Mouse (Mus musculus): Measurements from ENCODE around the gene Islr2. TPM values are rescaled to one million over a fixed set of nuclear protein-coding genes. Genes with fewer than 3 reads are reported as not detected.

Gene Islr2
- total RNA-seq, 2 experiments from 2014 or later, result 5.0 to 11.0 TPM

DNA sequence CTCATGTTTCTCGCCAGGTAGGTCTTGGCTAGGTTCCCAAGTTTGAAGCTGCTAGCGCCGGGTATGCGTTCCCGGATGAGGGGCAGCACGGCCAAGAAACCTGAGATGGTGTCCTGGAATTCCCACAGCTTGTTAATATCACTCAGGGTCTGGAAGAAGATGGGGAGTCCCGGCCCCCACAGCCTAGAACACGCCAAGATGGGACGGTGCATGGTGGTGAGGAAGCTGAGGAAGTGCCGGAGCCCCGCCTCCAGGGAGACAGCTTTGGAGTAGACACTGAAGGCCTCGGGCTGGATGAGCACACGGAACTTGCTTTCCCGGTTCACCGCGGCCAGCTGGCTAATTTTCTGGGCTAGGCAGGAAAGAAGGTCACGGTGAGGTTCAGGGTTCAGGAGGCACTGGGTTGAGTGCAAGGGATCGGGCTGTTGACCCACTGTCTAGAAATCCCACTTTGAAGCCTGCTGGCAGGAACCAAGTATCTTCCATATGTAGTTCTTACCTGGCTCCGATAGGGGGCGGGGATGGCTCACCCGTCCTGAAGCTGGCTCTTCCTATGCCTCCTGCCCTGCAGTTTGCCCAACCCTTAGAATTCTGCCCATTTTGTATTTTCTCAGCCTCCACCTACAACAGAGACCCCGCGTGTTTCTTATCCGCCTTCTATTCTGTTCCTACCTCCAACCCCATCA, 16.2 kb upstream of the Islr2 start:
- DNase-seq, result peak; percentile 61

DNA sequence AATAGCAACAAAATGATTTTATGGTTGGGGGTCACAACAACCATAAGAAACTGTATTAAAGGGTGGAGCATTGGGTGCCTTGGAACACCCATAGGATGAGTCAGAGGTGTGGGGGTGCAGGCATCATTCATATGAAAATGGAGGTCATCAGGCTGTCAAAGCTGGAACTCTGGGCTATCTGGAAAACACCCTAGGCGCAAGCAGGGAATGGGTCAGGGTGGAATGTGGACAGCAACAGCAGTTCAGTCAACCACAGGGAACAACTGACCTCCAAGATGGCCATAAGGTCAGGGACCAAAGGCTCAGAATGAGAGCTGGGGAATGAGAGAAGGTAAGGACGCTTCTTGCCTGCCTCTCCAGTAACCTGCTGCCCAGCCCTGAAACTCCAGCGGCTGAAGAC, 14.4 kb upstream of the Islr2 start:
- no peak for DNase-seq

GRCm38 (mm10) chr9:58216402-58216801, 12.3 kb upstream of the Islr2 start:
- peak; percentile 62 for DNase-seq

DNA sequence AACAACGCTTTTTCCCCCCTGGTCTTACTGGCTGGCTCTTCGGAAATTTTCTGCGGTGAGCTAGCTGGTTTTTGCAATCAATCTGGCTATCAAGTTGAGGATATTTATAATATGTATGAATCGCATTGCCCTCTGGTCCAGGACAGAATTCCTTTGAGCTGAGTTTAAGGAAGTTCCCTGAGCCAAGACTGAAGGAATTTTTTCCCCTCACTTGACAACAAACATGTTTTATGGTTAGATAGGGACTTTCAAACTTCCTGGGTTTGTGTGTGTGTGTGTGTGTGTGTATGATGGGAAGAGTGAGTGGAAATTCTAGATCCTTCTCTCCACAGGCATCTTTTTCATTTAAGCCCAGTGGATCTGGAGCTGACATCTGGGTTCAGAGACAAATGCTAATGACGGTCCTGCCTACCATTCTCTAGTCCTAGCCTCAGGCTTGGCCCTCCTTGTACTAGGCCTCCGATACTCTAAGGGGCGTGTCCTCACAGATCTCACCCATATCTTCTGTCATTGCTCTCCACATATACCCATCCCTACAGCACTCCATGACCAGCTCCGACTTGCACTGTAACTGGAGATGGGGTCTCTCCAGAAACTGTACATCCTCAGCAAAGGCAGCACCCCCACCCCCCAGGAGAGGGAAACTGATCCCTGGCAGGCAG, 10.5 kb upstream of the Islr2 start:
- DNase-seq, result no peak

GRCm38 (mm10) chr9:58213865-58214264, 9.7 kb upstream of the Islr2 start:
- DNase-seq, result no peak

- no peak for DNase-seq
Observed at GRCm38 (mm10) chr9:58213377-58213776, 9.3 kb upstream of the Islr2 start.

DNA sequence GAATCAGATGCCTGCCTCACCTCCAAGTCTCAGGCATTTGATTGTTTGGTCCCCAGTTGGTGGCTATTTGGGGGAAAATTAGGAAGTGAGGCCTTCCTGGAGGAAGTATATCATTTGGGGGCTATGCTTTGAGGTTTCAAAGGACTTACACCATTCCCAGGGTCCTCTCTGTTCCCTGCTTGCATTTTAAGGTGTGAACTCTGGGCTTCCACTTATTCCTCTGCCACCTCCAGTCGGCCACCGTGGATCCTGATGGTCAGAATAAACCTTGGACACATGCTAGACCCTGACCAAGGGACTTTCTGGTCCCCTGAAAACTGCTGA, 6.1 kb upstream of the Islr2 start:
- no peak for DNase-seq

DNA sequence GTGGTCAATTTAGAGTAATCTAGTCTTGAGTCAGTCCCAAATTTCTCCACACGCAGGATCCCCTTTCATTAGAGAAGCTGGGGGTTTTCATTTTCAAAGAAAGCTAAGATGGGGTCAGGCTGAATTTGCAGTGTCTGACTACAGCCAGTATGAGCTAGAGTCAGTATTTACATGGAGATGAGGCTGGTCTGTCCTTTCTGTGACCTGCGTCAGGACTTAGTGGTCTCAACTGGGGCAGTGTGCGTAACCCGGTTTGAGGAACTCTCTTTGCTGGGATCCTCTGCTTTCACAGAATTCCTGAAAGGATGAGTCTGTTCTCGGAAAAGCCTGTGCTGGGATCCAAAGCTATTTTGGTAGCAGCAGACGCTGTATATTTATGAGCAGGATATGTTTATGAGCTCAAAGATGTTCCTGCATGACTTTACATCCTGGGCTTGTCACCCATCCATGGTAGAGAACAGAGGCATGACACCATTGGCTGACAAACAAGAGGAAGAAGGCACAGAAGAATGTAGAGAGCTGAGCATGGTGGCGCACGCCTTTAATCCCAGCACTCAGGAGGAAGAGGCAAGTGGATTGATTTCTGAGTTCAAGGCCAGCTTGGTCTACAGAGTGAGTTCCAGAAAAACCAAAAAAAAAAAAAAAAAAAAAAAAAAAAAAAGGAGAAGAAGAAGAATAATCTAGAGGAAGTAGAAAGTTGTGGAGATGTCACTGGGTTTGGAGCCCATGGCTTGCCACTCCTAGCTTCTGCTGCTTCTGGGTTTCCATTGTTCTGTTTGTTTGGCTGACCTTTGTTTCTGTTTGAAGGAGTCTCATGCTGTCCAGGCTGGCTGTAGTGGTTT, 5.6 kb upstream of the Islr2 start:
- DNase-seq, result no peak

DNA sequence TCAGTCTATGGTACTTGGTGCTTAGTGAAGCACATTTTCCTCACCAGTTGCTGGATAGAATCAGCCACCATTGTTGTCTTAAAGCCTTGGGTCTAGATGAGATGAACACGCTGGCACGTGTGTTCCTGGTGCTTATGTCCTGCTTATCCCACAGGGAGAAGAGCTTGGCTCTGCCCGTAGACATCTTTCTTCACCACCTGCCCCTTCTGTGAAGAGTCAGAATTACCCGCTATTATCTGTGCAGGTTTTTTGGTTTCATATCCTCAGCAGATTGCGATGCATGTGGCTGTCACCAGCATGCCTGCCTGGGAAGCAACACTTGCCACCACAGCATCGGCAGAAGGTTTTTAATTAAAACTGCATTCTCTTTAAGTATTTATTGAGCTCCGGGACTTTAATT, 1.9 kb upstream of the Islr2 start:
- DNase-seq, result no peak

- DNase-seq, result peak; percentile 98
Observed at GRCm38 (mm10) chr9:58204448-58205000, 405 bp upstream of the Islr2 start.

- DNase-seq, result no peak
Observed at GRCm38 (mm10) chr9:58202676-58203453, 1.3 kb downstream of the Islr2 start.

GRCm38 (mm10) chr9:58201861-58202549, 2.1 kb downstream of the Islr2 start:
- DNase-seq, result no peak

DNA sequence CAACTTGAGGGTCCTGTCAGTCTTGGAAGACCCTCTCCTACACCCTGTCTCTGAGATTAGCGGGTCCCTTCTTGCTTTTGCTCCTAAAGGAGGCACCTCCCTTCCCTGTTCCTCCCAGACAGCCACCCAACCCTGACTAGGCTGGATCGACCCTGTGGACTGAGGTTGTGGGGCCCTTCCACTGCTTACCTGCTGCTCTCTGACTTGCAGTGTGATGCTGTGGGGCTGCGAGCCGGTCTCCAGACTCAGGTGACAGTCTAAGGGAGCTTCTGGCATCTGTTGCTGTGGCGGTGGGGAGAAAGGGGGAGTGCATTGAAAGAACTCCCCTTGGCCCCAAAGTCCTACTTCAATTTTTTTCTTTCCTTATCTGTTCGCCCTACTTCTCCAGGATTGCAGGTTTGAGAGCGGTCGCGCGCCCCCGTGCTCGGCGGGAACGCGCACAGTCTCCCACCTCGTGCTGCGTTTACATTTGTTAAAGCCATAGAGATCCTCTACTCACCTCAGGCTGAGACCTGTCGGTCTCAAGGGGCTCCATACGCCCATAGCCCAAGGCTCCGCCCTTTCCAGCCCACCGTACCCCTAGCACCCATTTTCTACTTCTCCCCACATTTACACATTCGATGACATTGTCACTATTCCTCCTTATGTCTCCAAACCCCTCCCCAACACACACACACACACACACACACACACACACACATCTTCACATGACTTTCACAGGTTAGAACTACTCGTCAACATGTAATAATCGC, 2.9 kb downstream of the Islr2 start:
- no peak for DNase-seq

DNA sequence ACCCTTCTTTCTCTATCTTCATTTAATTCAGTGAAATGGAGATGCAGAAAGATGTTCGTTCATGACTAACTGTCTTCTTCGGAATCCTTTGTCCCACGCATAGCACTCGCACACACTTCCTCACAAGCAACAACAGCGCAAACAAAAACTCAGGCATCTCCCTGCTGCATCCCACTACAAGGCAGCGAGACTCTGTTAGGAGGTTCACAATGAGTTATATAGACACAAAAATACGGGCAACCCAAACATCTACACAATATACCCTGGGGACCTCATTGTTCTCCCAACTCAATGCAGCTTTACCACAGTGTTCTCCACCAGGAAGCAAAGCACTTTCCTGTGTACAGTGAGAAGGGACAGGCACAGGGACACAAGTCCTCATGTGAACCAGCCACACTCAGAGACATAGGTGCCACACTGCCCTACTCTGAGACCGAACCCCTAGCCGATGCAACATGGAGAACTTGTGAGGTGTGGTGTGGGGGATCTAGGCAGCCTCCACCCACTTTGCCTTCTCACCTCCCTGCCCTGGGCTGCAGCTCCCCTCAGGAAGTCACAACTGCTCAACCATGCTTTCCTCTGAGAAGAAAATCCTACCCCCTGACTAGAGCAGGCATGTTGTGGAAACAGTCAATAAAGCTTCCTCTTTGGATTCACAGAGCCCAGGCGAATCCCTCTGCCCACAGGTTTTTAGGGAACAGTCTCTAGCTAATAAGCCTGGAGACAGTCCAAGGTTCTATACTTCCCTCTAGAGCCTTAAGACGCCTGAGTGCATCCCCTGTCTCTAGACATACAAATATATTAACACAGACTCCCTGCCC, 3.6 kb downstream of the Islr2 start:
- no peak for DNase-seq

DNA sequence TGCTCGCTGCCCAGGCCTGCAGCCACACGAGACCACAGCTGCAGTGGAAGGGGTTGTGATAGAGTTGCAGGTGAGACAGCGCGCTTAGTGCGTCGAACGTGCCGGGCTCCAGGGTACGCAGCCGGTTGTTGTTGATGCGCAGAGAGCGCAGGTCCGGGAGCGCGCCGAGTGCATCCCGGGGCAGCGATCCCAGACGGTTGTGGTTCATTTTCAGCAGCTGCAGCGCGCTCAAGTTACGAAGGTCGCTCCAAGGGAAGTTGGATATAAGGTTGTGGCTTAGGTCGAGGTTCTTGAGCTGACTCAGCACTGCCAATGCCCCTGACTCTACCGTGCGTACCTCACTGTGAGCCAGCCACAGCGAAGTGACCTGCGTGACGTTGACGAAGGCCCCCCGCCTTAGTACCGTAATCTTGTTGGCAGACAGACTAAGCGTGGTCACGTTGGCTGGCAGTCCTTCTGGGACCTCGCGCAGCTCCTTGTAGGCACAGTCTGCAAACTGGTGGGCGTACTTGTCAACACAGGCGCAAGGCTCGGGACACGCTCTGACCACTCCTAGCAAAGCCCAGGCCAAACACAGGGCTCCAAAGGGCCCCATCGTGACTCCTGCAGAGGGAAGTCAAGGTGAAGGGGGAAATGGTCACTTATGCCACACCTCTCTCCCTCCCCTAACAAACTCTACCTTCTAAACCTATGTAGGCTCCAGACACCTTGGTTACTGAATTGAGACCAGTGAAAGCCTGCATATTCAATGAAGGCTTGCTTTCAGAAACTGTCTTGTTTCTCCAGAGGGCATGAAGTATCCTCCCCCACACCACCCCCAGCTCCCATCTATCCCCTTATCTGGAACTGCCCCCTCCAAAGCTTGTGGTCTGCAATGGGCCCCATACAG, 4.5 kb downstream of the Islr2 start:
- DNase-seq, result no peak

DNA sequence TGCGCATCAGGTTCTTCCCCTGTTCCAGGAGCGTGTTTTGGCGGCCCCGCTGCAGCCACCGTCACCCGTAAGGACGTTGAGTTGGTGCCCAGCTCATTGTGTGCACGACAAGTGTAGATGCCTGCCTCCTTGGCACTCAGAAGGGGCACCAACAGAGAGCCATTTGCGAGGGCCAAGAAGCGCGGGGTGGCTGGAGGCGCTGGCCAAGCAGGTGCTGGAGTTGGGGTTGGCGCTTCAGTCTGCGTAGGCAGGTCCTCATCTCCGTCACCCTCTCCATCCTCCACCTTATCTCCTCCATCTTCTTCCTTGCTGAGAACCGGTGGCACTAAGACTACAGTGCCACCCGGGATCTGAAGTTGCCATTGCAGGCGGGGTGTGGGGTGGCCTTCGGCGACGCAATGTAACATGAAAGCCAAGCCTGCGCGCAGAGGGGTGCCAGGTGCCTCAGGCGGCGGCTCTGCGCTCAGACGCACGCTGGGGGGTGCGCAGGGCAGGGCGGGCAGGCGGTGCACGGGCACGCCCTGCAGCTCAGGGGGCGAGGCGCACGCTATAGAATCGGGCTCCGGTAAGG, 5.2 kb downstream of the Islr2 start:
- DNase-seq, result no peak

DNA sequence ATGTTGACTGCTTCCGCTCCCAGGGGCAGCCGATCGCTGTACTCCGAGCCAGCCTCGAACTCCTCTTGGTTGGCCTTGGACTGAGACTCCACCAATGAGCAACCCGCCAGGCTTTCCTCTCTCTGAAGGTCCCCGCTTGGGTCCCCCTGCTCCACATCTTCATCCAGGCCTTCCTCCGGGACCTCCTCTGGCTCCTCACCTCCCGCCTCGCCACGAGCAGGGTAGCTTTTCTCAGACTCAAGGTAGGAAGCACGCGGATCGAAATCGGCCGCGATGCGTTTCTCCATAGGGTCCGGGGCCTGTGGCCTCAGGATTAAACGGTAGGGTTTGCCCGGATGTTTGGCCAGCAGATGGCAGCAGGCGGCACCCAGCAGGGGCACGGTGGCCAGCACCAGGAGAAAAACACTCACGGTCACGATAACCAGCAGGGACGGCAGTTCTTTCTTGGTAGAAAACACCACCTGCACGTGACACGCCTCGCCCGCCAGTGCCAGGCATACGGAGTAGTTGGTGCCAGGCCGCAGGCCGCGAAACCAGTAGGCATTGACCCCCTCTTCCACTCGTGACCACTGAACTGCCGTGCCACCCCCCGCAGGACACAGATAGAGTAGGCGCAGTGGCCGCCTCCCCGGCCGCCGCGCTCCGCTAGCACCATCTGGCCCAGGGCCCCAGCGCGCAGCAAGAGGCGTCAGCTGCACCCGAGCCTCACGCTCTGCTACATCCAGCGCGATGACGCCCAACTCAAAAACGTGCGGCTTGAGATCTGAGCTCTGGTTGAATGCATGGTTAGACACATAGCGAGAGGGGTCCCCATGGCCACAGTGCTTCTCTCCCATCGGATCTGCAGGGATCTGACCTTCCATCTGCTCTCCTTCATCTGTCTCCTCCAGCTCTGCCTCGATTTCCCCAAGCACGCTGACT, 6.1 kb downstream of the Islr2 start:
- peak; percentile 72 for DNase-seq

Measured in adrenal gland, postnatal 10 days (tissue).